Mouse (Mus musculus) heart, adult 2 months (tissue): ENCODE measurements around the gene Sh3gl1.

ENCODE experiments used
- CTCF ChIP-seq: fragments of 200-600 bp; IDR thresholded peaks from 2 replicates; pipeline ENCODE4 v1.8.1; 2022; ENCODE audit warnings: antibody characterized with exemption, mild to moderate bottlenecking, moderate library complexity
- POLR2A ChIP-seq: fragments of 200-500 bp; IDR thresholded peaks from 2 replicates; pipeline ENCODE4 v1.6.1; 2011; ENCODE audit warnings: mild to moderate bottlenecking, low read depth, low read length, control low read depth; ENCODE audit not compliant: insufficient read depth

GRCm38 (mm10) chr17:56026881-56027280, 9.6 kb downstream of the Sh3gl1 start:
- no peak for TF ChIP-seq CTCF
- TF ChIP-seq POLR2A = no peak
